Mouse (Mus musculus) layer of hippocampus, adult 8-10 months (tissue): Measurements from ENCODE around the gene Vmn2r79. TPM values are rescaled to one million over a fixed set of nuclear protein-coding genes. Genes with fewer than 3 reads are reported as not detected.
"Not testable (repeated sequence)": the region's sequence is repeated elsewhere in the genome, so short reads cannot be mapped to it uniquely, and the experiment has no call there.

ENCODE experiments used
- DNase-seq, 2 experiments: peaks; one replicate each; pipeline ENCODE4 v3.0.0; 2022; ENCODE audit warnings: low spot score in 2 of 2
- total RNA-seq, 4 experiments: library from RNA; stranded (reverse); gene quantifications; 2 replicates each; pipeline ENCODE4 v1.2.4; 2022

Vmn2r79 gene
- total RNA-seq: not detected

DNA sequence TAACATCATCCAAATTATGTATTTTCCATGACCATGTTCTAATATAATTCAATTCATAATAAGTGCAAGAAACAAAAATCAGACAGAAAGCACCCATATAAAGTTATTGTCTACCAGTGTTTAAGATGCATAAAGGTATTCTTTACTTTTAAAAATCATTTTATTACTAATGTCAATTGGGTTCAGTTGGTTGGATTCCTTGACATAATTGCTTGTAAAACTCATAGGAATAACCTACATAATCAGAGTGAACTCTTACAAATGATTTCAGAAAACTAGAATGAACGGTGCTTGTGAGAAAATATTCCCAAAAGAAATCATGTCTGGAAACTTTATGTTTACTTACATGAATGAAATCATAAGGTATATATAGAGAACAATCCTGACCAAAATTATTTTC lies at the start of gene Vmn2r79:
Gene Vmn2r79 (plus strand): TSS at position 301 of the 400 bp plus-strand sequence.
- DNase-seq: not testable (repeated sequence)

DNA sequence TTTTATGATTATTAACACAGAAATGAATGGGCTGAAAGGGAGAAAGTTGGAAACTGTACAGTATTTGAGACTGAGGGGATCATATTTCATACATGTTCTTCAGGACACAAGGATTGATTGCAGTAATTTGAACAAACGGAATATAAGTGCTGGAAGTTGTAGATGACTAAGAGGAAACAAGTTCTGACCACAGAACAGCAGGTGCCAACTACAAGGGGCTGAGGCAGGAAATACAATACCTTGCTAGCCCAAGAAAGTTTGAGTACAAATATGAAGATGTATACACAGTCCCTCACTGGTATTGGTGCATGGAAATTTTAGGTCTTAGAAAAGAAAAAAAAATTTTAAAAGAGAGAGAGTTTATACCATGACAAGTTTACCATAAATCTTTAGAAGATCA lies 1.2 kb upstream of the Vmn2r79 start:
- no peak for DNase-seq

DNA sequence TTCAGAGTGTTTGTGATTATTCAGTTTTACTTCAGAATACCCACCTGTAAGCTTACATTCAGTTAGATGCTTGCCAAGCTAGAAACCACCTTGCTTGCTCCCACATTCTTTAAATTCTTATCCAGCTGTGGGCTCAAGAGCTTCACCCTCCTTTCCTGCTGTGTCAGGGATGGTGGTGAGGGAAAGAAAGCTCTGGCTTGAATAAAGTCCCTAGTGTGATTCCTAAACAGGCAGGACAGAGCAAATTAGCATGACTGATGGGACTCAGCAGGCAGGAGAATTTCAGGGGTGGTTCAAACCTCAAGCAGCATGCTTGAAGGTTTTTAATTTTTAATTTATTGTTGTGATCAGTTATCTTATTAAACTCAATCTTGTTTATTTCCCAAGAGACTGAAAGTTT lies 30.6 kb downstream of the Vmn2r79 start:
- DNase-seq: not testable (repeated sequence)

DNA sequence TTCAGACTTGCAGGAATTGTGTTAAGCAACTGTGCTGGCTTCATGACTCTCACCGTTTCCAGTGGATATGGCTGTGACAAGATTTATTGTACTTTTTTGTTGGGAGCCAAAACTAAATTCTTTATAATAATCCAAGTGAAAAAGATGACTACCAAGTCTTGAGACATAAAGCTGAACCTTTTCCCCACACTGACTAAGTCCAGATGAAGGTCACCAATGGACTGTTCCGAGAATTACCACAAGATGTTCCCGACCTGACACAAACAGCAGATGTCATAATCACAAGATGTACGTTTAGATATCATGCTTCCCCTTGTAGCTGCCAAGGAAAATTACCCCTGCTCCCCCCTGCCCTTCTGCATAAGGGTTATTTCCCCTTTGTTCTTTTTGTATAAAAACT lies 67.7 kb downstream of the Vmn2r79 start:
- DNase-seq: no peak

Other genes starting within 250 kb of the Vmn2r79 start
- 10 to 100 TPM in 2 of 4 experiments, 1 to 10 TPM in 2; 8.1 to 12.7 (median 9.5) TPM for gene Folh1, start 220.2 kb upstream of the Vmn2r79 start, total RNA-seq
- gene Vmn2r77, start 201.1 kb upstream of the Vmn2r79 start, total RNA-seq: not detected
- under 1 TPM in 2 of 4 experiments, not detected in 2; 0.10 to 0.12 TPM for gene Vmn2r78, start 81.0 kb upstream of the Vmn2r79 start, total RNA-seq
- under 1 TPM; 0.16 to 0.37 (median 0.17) TPM for gene Nox4, start 250.0 kb downstream of the Vmn2r79 start, total RNA-seq